Mouse (Mus musculus): ENCODE measurements around the gene Rbpjl. TPM values are rescaled to one million over a fixed set of nuclear protein-coding genes. Genes with fewer than 3 reads are reported as not detected.

Rbpjl gene
- total and polyA plus RNA-seq, 3 experiments, result 0.18 TPM; not detected in 2

GRCm38 (mm10) chr2:164414167-164414566 is 11.2 kb downstream of the Rbpjl start:
- Histone ChIP-seq H3K4me1 (ENCODE audit: control insufficient read depth, insufficient read depth, low read length) (no peaks in the 10 kb centered on the region), H3K36me3 (ENCODE audit: control insufficient read depth, insufficient read depth, low read length) (no peaks in the 10 kb centered on the region), H3K4me3 (no peak overlapping the region), H3K27me3 (ENCODE audit: control insufficient read depth, insufficient read depth, low read length) (peaks cover 5% of the 10 kb centered on the region), H3K9ac (ENCODE audit: low read depth, low read length) (no peak overlapping the region), H3K79me2 (replicated peaks; ENCODE audit: control insufficient read depth, insufficient read depth, low read length) (no peaks in the 10 kb centered on the region), H3K27ac (no peak overlapping the region)
- no peak for TF ChIP-seq CTCF (IDR thresholded peaks at IDR 0.05)
- TF ChIP-seq EP300 (IDR thresholded peaks at IDR 0.05; ENCODE audit: insufficient read depth, low read depth, low read length), result no peak
- TF ChIP-seq POLR2A (IDR thresholded peaks at IDR 0.05; ENCODE audit: insufficient read depth, low read depth, low read length), result no peak
- intact Hi-C loops (cut with DNase I), result no loop called here
- WGBS, result 20% methylated on average over 28 of the region's 28 CpGs
- no peak for DNase-seq

- H3K9ac ChIP-seq (ENCODE audit: low read depth, low read length), result no peak overlapping the region
Observed at GRCm38 (mm10) chr2:164414581-164414980, 11.6 kb downstream of the Rbpjl start.

GRCm38 (mm10) chr2:164417198-164417597 is 14.3 kb downstream of the Rbpjl start:
- no peak overlapping the region for H3K27ac ChIP-seq
- H3K27me3 ChIP-seq (ENCODE audit: control insufficient read depth, insufficient read depth, low read length), result peaks cover 5% of the 10 kb centered on the region
- TF ChIP-seq EP300 (IDR thresholded peaks at IDR 0.05; ENCODE audit: insufficient read depth, low read depth, low read length) (no peak), CTCF (IDR thresholded peaks at IDR 0.05) (peak; percentile 94), POLR2A (IDR thresholded peaks at IDR 0.05; ENCODE audit: insufficient read depth, low read depth, low read length) (no peak)
- intact Hi-C loops (cut with DNase I), result loop anchor here (1.0 to 5.0 kb wide), 3 partner anchors 40 to 310 kb away; partner anchors contain the start of gene Sys1
- no peak for DNase-seq
- H3K4me3 ChIP-seq, result no peak overlapping the region
- no peaks in the 10 kb centered on the region for H3K4me1 ChIP-seq (ENCODE audit: control insufficient read depth, insufficient read depth, low read length)
- no peaks in the 10 kb centered on the region for H3K36me3 ChIP-seq (ENCODE audit: control insufficient read depth, insufficient read depth, low read length)
- no peaks in the 10 kb centered on the region for H3K79me2 ChIP-seq (replicated peaks; ENCODE audit: control insufficient read depth, insufficient read depth, low read length)
- WGBS, result 0% methylated on average over 2 of the region's 2 CpGs
- no peak overlapping the region for H3K9ac ChIP-seq (ENCODE audit: low read depth, low read length)

More at GRCm38 (mm10) chr2:164414581-164414980, 11.6 kb downstream of the Rbpjl start:
- H3K27ac ChIP-seq, result no peak overlapping the region
- no peak for DNase-seq
- WGBS, result 50% methylated on average over 10 of the region's 10 CpGs
- intact Hi-C loops (cut with DNase I), result no loop called here
- H3K27me3 ChIP-seq (ENCODE audit: control insufficient read depth, insufficient read depth, low read length), result peaks cover 5% of the 10 kb centered on the region
- no peaks in the 10 kb centered on the region for H3K36me3 ChIP-seq (ENCODE audit: control insufficient read depth, insufficient read depth, low read length)
- H3K4me3 ChIP-seq, result no peak overlapping the region
- no peaks in the 10 kb centered on the region for H3K4me1 ChIP-seq (ENCODE audit: control insufficient read depth, insufficient read depth, low read length)
- no peak for TF ChIP-seq POLR2A (IDR thresholded peaks at IDR 0.05; ENCODE audit: insufficient read depth, low read depth, low read length)
- TF ChIP-seq CTCF (IDR thresholded peaks at IDR 0.05), result no peak
- no peak for TF ChIP-seq EP300 (IDR thresholded peaks at IDR 0.05; ENCODE audit: insufficient read depth, low read depth, low read length)
- no peaks in the 10 kb centered on the region for H3K79me2 ChIP-seq (replicated peaks; ENCODE audit: control insufficient read depth, insufficient read depth, low read length)

GRCm38 (mm10) chr2:164418308-164418875 is 15.5 kb downstream of the Rbpjl start:
- H3K4me3 ChIP-seq, result no peak overlapping the region

GRCm38 (mm10) chr2:164419489-164419888 is 16.5 kb downstream of the Rbpjl start:
- Histone ChIP-seq H3K4me3 (no peak overlapping the region), H3K36me3 (ENCODE audit: control insufficient read depth, insufficient read depth, low read length) (no peaks in the 10 kb centered on the region), H3K79me2 (replicated peaks; ENCODE audit: control insufficient read depth, insufficient read depth, low read length) (no peaks in the 10 kb centered on the region), H3K27me3 (ENCODE audit: control insufficient read depth, insufficient read depth, low read length) (no peaks in the 10 kb centered on the region), H3K4me1 (ENCODE audit: control insufficient read depth, insufficient read depth, low read length) (no peaks in the 10 kb centered on the region), H3K27ac (no peak overlapping the region), H3K9ac (ENCODE audit: low read depth, low read length) (no peak overlapping the region)
- no peak for DNase-seq
- intact Hi-C loops (cut with DNase I), result loop anchor here (5.0 kb wide), 1 partner anchor 308 kb away; no protein-coding TSS in a partner anchor
- TF ChIP-seq POLR2A (IDR thresholded peaks at IDR 0.05; ENCODE audit: insufficient read depth, low read depth, low read length), result no peak
- no peak for TF ChIP-seq EP300 (IDR thresholded peaks at IDR 0.05; ENCODE audit: insufficient read depth, low read depth, low read length)
- no peak for TF ChIP-seq CTCF (IDR thresholded peaks at IDR 0.05)
- 26% methylated on average over 3 of the region's 3 CpGs for WGBS

More at GRCm38 (mm10) chr2:164418308-164418875, 15.5 kb downstream of the Rbpjl start:
- H3K79me2 ChIP-seq (replicated peaks; ENCODE audit: control insufficient read depth, insufficient read depth, low read length), result no peaks in the 10 kb centered on the region
- H3K36me3 ChIP-seq (ENCODE audit: control insufficient read depth, insufficient read depth, low read length), result no peaks in the 10 kb centered on the region
- DNase-seq, result no peak
- H3K27ac ChIP-seq, result no peak overlapping the region
- no peaks in the 10 kb centered on the region for H3K4me1 ChIP-seq (ENCODE audit: control insufficient read depth, insufficient read depth, low read length)
- intact Hi-C loops (cut with DNase I), result loop anchor here (5.0 kb wide), 1 partner anchor 309 kb away; no protein-coding TSS in a partner anchor
- no peak for TF ChIP-seq CTCF (IDR thresholded peaks at IDR 0.05)
- TF ChIP-seq EP300 (IDR thresholded peaks at IDR 0.05; ENCODE audit: insufficient read depth, low read depth, low read length), result no peak
- no peak for TF ChIP-seq POLR2A (IDR thresholded peaks at IDR 0.05; ENCODE audit: insufficient read depth, low read depth, low read length)
- peaks cover 3% of the 10 kb centered on the region for H3K27me3 ChIP-seq (ENCODE audit: control insufficient read depth, insufficient read depth, low read length)
- WGBS, result 55% methylated on average over 3 of the region's 3 CpGs
- H3K9ac ChIP-seq (ENCODE audit: low read depth, low read length), result no peak overlapping the region

- no peaks in the 10 kb centered on the region for H3K4me1 ChIP-seq (ENCODE audit: control insufficient read depth, insufficient read depth, low read length)
- intact Hi-C loops (cut with DNase I), result loop anchor here (2.0 kb wide), 1 partner anchor 75 kb away; the partner anchor contains the start of gene Pigt
- no peaks in the 10 kb centered on the region for H3K79me2 ChIP-seq (replicated peaks; ENCODE audit: control insufficient read depth, insufficient read depth, low read length)
- no peak for DNase-seq
- H3K9ac ChIP-seq (ENCODE audit: low read depth, low read length), result no peak overlapping the region
- 90% methylated on average over 7 of the region's 7 CpGs for WGBS
- H3K4me3 ChIP-seq, result no peak overlapping the region
- H3K27ac ChIP-seq, result no peak overlapping the region
- TF ChIP-seq POLR2A (IDR thresholded peaks at IDR 0.05; ENCODE audit: insufficient read depth, low read depth, low read length), result no peak
- TF ChIP-seq EP300 (IDR thresholded peaks at IDR 0.05; ENCODE audit: insufficient read depth, low read depth, low read length), result no peak
- TF ChIP-seq CTCF (IDR thresholded peaks at IDR 0.05), result no peak
- H3K27me3 ChIP-seq (ENCODE audit: control insufficient read depth, insufficient read depth, low read length), result no peaks in the 10 kb centered on the region
- no peaks in the 10 kb centered on the region for H3K36me3 ChIP-seq (ENCODE audit: control insufficient read depth, insufficient read depth, low read length)
Observed at GRCm38 (mm10) chr2:164421306-164421705, 18.4 kb downstream of the Rbpjl start.
